Comparison of ENCODE assay signal across 26 mouse cellular contexts in the genomic region with DNA sequence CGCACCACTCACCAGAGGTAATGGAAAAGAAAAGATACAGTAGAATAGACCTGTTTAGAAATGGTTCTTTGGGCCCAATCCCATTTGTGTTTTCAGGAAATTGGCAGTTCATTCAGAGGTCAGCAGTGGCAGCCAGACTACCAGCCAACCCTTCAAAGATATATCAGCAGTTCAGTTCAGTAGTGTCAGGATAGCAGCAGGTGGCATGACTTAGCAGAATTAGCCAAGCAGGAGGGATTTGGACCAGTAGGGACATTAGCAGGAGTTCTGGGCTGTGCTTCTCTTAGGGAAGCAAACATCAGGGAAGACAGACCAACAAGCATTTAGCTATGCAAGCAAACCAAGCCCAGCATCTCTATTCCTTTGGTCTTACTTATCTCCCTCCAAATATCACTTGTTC.
"Had no signal": no experiment of that assay in that cellular context is flagged by ENCODE, and none has a peak within 500 bp of the region (broad histone marks: within the 10 kb centered on the region; RNA-seq: fewer than 3 reads in every experiment).

No protein-coding gene starts in this region.

- DNase-seq: cerebellum, adult 9-11 months; cerebellum, postnatal 10 days; cerebellum, postnatal 14 days; cerebellum, postnatal 25 days; cerebellum, postnatal 36 days; embryo, embryonic 11 days; forebrain, postnatal 0 days; gastrocnemius, adult 2 months; gastrocnemius, postnatal 10 days; gastrocnemius, postnatal 14 days; gastrocnemius, postnatal 25 days; gastrocnemius, postnatal 36 days; heart, adult 11 months; heart, adult 18-20 months; heart, adult 2 months had no signal

- H3K4me1 ChIP-seq: embryonic facial prominence, embryonic 10.5 days; embryonic facial prominence, embryonic 12.5 days; embryonic facial prominence, embryonic 13.5 days; embryonic facial prominence, embryonic 15.5 days; forebrain, embryonic 10.5 days; forebrain, embryonic 12.5 days; forebrain, embryonic 13.5 days; forebrain, embryonic 15.5 days had no signal

- H3K27ac ChIP-seq: embryonic facial prominence, embryonic 10.5 days; embryonic facial prominence, embryonic 12.5 days; embryonic facial prominence, embryonic 13.5 days; embryonic facial prominence, embryonic 15.5 days; forebrain, embryonic 10.5 days; forebrain, embryonic 12.5 days; forebrain, embryonic 13.5 days; forebrain, embryonic 15.5 days; gastrocnemius, adult 2 months; heart, adult 2 months had no signal

- H3K36me3 ChIP-seq: embryonic facial prominence, embryonic 10.5 days; embryonic facial prominence, embryonic 12.5 days; embryonic facial prominence, embryonic 13.5 days; embryonic facial prominence, embryonic 15.5 days; forebrain, embryonic 10.5 days; forebrain, embryonic 12.5 days; forebrain, embryonic 15.5 days had no signal

- H3K9me3 ChIP-seq: embryonic facial prominence, embryonic 10.5 days; embryonic facial prominence, embryonic 12.5 days; embryonic facial prominence, embryonic 13.5 days; embryonic facial prominence, embryonic 15.5 days; forebrain, embryonic 10.5 days; forebrain, embryonic 12.5 days; forebrain, embryonic 13.5 days; forebrain, embryonic 15.5 days had no signal

- H3K27me3 ChIP-seq: embryonic facial prominence, embryonic 12.5 days; embryonic facial prominence, embryonic 13.5 days; embryonic facial prominence, embryonic 15.5 days; forebrain, embryonic 12.5 days; forebrain, embryonic 13.5 days; forebrain, embryonic 15.5 days had no signal

- ATAC-seq: forebrain, embryonic 13.5 days; forebrain, embryonic 14.5 days; forebrain, embryonic 15.5 days; forebrain, embryonic 16.5 days; forebrain, postnatal 0 days had no signal

- H3K4me3 ChIP-seq: embryonic facial prominence, embryonic 10.5 days; embryonic facial prominence, embryonic 12.5 days; embryonic facial prominence, embryonic 13.5 days; embryonic facial prominence, embryonic 15.5 days; erythroblast, embryonic 14.5 days; forebrain, embryonic 10.5 days; forebrain, embryonic 12.5 days; forebrain, embryonic 13.5 days; forebrain, embryonic 15.5 days; gastrocnemius, adult 2 months; heart, adult 2 months had no signal

- H3K9ac ChIP-seq: embryonic facial prominence, embryonic 12.5 days; embryonic facial prominence, embryonic 13.5 days; embryonic facial prominence, embryonic 15.5 days; forebrain, embryonic 12.5 days; forebrain, embryonic 13.5 days; forebrain, embryonic 15.5 days; forebrain, postnatal 0 days had no signal

- H3K4me2 ChIP-seq: embryonic facial prominence, embryonic 12.5 days; embryonic facial prominence, embryonic 13.5 days; embryonic facial prominence, embryonic 15.5 days; forebrain, embryonic 12.5 days; forebrain, embryonic 13.5 days; forebrain, embryonic 15.5 days had no signal
